Mouse (Mus musculus) lung, embryonic 16.5 days (tissue): ENCODE data around the gene Med8. TPM values are rescaled to one million over a fixed set of nuclear protein-coding genes. Genes with fewer than 3 reads are reported as not detected.

Experiments used
- ATAC-seq: fragments of 200-750 bp; cut with Nextera tagmentation; 2 replicates; pipeline ENCODE4 v1.8.0; 2017; ENCODE audit warnings: low read depth, mild to moderate bottlenecking, moderate library complexity
- H3K27ac ChIP-seq: fragments of 300-500 bp; sonication (generic); 2 replicates; pipeline ENCODE4 v1.5.1; 2014; ENCODE audit warnings: mild to moderate bottlenecking, control low read depth, low read length
- H3K27me3 ChIP-seq: fragments of 300-500 bp; sonication (generic); 2 replicates; pipeline ENCODE4 v1.6.1; 2014; ENCODE audit warnings: low read depth, low read length, mixed read lengths; ENCODE audit not compliant: control insufficient read depth, insufficient read depth
- H3K36me3 ChIP-seq: fragments of 300-500 bp; sonication (generic); 2 replicates; pipeline ENCODE4 v1.6.1; 2014; ENCODE audit warnings: low read length; ENCODE audit not compliant: control insufficient read depth, insufficient read depth
- H3K4me1 ChIP-seq: fragments of 300-500 bp; sonication (generic); replicated peaks from 2 replicates; pipeline ENCODE4 v1.6.1; 2014; ENCODE audit warnings: low read length, mixed read lengths; ENCODE audit not compliant: control insufficient read depth, insufficient read depth
- H3K4me2 ChIP-seq: fragments of 300-500 bp; sonication (generic); 2 replicates; pipeline ENCODE4 v1.6.1; 2014; ENCODE audit warnings: low read depth, low read length, control low read depth
- H3K4me3 ChIP-seq: fragments of 300-500 bp; sonication (generic); 2 replicates; pipeline ENCODE4 v1.5.1; 2014; ENCODE audit warnings: mild to moderate bottlenecking, low read length, control low read depth
- H3K9ac ChIP-seq: fragments of 300-500 bp; sonication (generic); 2 replicates; pipeline ENCODE4 v1.6.1; 2014; ENCODE audit warnings: low read length, control low read depth
- H3K9me3 ChIP-seq: fragments of 300-500 bp; sonication (generic); 2 replicates; pipeline ENCODE4 v1.6.1; 2016; ENCODE audit warnings: low read length; ENCODE audit not compliant: control insufficient read depth
- WGBS: fragments of 180-500 bp; shearing (Covaris S2); extraction: QIAGEN DNeasy Blood & Tissue Kit; methylation state at CpG from one replicate; pipeline ENCODE4 v1.1.7; 2014; 5-methylcytosine and 5-hydroxymethylcytosine counted together
- polyA plus RNA-seq: library from polyadenylated mRNA; unstranded; fragments of >200 nt; fragmentation: Nextera tagmentation; extraction: Ambion mirVana; gene quantifications from 2 replicates; pipeline ENCODE4 v1.2.1, GENCODE M21; 2015

Med8 gene
- polyA plus RNA-seq, 1 experiment from 2014 or later: 90.1 TPM

DNA sequence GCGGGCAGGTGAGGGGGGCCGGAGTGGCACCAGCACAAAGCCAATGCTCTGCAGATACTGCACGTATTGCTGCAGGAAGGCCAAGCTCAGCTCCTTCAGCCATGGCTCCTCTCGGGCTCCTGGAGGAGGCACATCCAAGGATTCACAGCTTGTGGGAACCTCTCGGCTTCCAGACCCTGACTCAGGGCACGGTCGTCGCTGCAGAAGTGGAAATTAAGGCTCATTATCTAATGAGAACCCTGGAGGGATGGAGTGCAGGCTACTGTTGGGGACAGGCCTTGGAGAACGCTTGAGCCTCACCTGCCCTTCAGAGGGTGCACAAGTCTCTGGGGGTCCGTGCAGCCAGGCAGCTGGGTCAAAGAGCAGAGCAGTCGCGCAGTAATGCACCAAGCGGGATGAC lies 37.3 kb upstream of the Med8 start:
- H3K4me3 ChIP-seq: no peak overlapping the region
- H3K27me3 ChIP-seq: no peaks in the 10 kb centered on the region
- H3K36me3 ChIP-seq: peaks cover 53% of the 10 kb centered on the region
- H3K4me2 ChIP-seq: no peak overlapping the region
- no peak overlapping the region for H3K27ac ChIP-seq
- no peak overlapping the region for H3K9ac ChIP-seq
- no peak for ATAC-seq
- no peaks in the 10 kb centered on the region for H3K4me1 ChIP-seq
- no peaks in the 10 kb centered on the region for H3K9me3 ChIP-seq
- WGBS: 89% methylated on average over 13 of the region's 13 CpGs

DNA sequence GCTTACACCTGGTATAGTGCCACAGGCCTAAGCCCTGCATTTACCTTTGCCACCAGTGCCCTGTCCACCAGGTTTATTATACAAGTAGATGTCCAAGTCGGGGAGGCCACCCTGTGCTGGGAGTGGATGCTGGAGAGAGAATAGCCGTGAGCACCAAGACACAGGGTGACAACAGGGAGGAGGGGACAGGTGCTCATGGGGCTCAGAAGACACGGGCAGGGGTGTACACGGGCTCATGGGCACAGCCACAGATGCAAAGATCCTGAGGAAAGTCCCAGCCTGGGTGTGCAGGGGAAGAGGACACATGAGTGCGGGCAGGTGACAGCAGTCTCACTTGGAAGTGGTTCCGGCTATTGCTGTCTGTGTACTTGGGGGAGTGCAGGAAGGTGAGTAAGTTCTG lies 33.1 kb upstream of the Med8 start:
- no peaks in the 10 kb centered on the region for H3K4me1 ChIP-seq
- H3K4me3 ChIP-seq: no peak overlapping the region
- no peaks in the 10 kb centered on the region for H3K9me3 ChIP-seq
- no peak overlapping the region for H3K27ac ChIP-seq
- peaks cover 63% of the 10 kb centered on the region for H3K36me3 ChIP-seq
- H3K4me2 ChIP-seq: no peak overlapping the region
- no peak for ATAC-seq
- 90% methylated on average over 6 of the region's 6 CpGs for WGBS
- H3K9ac ChIP-seq: no peak overlapping the region
- no peaks in the 10 kb centered on the region for H3K27me3 ChIP-seq

DNA sequence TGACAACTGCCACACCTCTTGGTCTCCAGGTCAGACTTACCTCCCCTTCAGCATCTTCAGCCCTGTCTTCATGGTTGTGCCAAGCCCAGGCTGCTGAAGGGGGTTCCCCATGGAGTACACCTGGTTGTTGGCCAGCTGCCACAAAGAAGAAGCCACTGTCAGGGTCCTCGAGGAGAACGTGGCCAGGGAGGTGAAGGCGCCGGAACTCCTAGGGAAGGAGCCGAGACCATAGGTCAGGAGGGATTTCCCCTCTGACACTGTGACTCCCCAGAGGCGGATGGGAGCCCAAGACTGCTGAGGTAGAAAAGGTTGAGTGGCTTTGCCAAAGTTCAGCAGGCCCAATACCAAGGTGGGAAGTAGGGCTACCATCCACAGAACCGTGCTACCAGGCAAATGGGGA lies 25.9 kb upstream of the Med8 start:
- Histone ChIP-seq H3K9ac (no peak overlapping the region), H3K4me2 (no peak overlapping the region), H3K4me1 (no peaks in the 10 kb centered on the region), H3K4me3 (no peak overlapping the region), H3K9me3 (no peaks in the 10 kb centered on the region), H3K27me3 (no peaks in the 10 kb centered on the region), H3K36me3 (peaks cover 46% of the 10 kb centered on the region), H3K27ac (no peak overlapping the region)
- 89% methylated on average over 7 of the region's 7 CpGs for WGBS
- ATAC-seq: no peak

DNA sequence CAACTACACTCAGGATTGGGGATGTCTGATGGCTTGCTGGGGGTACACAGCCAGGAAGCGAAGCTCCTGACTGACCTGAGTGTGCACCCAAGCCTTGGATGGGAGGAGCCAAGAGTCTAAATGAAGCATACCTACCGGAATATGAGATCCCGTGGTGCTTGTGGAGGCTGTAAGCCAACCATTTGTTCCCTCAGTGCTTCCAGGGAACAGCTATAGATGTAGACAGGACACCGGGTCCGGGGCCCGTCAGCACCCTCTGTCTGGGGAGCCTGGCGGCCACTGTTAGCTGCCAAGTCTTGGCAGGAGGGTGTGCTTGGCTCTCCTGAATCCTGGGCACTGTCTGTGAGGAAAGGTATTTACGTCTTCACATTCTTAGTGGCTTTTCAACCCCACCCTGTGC lies 21.8 kb upstream of the Med8 start:
- WGBS: 87% methylated on average over 8 of the region's 8 CpGs
- ATAC-seq: no peak
- no peaks in the 10 kb centered on the region for H3K27me3 ChIP-seq
- peaks cover 62% of the 10 kb centered on the region for H3K36me3 ChIP-seq
- no peak overlapping the region for H3K4me2 ChIP-seq
- no peak overlapping the region for H3K27ac ChIP-seq
- no peak overlapping the region for H3K4me3 ChIP-seq
- H3K9ac ChIP-seq: no peak overlapping the region
- H3K4me1 ChIP-seq: no peaks in the 10 kb centered on the region
- no peaks in the 10 kb centered on the region for H3K9me3 ChIP-seq

- H3K9ac ChIP-seq: no peak overlapping the region
- no peak for ATAC-seq
- 92% methylated on average over 11 of the region's 11 CpGs for WGBS
These were observed 19.0 kb upstream of the Med8 start for GRCm38 (mm10) chr4:118390146-118390545.

DNA sequence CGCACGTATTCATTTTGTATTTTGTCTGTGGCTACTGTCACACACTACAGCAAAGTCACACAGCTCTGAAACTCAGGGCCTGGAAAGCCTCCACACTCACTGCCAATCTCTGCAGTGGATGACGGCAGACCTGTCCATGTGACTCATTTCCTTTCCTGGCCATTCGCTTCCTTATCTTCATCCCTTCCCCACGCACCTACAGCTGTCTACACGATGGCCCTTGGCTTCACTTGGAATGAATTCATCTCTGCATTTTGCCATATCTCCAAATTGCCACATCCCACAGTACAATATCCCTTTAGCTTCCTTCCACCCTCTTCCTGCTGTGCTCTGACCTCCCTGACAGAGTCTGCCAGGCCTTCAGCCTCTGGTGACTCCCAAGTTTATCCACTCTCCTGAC lies 14.6 kb upstream of the Med8 start:
- H3K9me3 ChIP-seq: no peaks in the 10 kb centered on the region
- H3K27me3 ChIP-seq: no peaks in the 10 kb centered on the region
- no peak overlapping the region for H3K27ac ChIP-seq
- no peak overlapping the region for H3K4me3 ChIP-seq
- no peak for ATAC-seq
- 80% methylated on average over 6 of the region's 6 CpGs for WGBS
- H3K36me3 ChIP-seq: peaks cover 50% of the 10 kb centered on the region
- 0 out of 2 replicates have a peak, but pooled peaks cover 2% of the 10 kb centered on the region for H3K4me1 ChIP-seq
- no peak overlapping the region for H3K4me2 ChIP-seq
- H3K9ac ChIP-seq: no peak overlapping the region

More at GRCm38 (mm10) chr4:118390146-118390545, 19.0 kb upstream of the Med8 start:
- Histone ChIP-seq H3K27ac (no peak overlapping the region), H3K36me3 (peaks cover 59% of the 10 kb centered on the region), H3K9me3 (no peaks in the 10 kb centered on the region), H3K4me2 (no peak overlapping the region), H3K4me3 (no peak overlapping the region), H3K27me3 (no peaks in the 10 kb centered on the region), H3K4me1 (0 out of 2 replicates have a peak, but pooled peaks cover 2% of the 10 kb centered on the region)

DNA sequence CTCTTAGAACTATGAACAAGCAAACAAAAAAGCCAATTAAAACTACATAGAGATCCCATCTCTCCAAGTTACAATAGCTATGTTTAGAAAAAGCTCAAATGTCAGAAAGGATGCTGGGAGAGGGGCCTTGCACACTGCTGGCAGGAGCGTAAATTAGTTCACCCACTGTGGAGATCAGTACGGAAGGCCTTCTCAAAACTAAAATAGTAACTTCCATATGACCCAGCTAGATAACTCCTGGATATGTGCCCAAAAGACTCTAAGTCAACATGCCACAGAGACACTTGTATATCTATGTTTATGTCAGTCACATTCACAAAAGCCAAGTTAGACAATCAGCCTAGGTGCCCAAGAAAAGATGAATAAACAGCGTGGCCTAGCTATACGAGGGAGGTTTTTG lies 13.8 kb upstream of the Med8 start:
- H3K27me3 ChIP-seq: no peaks in the 10 kb centered on the region
- no peaks in the 10 kb centered on the region for H3K9me3 ChIP-seq
- WGBS: 55% methylated on average over 4 of the region's 4 CpGs
- H3K9ac ChIP-seq: no peak overlapping the region
- H3K4me2 ChIP-seq: no peak overlapping the region
- H3K4me3 ChIP-seq: no peak overlapping the region
- H3K27ac ChIP-seq: no peak overlapping the region
- ATAC-seq: peak; percentile 42; the same call in 1 of the 2 replicates
- peaks cover 46% of the 10 kb centered on the region for H3K36me3 ChIP-seq
- 0 out of 2 replicates have a peak, but pooled peaks cover 2% of the 10 kb centered on the region for H3K4me1 ChIP-seq

- Histone ChIP-seq H3K36me3 (peaks cover 39% of the 10 kb centered on the region), H3K4me2 (no peak overlapping the region), H3K9me3 (no peaks in the 10 kb centered on the region), H3K4me1 (0 out of 2 replicates have a peak, but pooled peaks cover 2% of the 10 kb centered on the region), H3K9ac (no peak overlapping the region), H3K27ac (no peak overlapping the region), H3K4me3 (no peak overlapping the region), H3K27me3 (no peaks in the 10 kb centered on the region)
- 66% methylated on average over 3 of the region's 3 CpGs for WGBS
- ATAC-seq: no peak
These were observed 12.7 kb upstream of the Med8 start for GRCm38 (mm10) chr4:118396433-118396832.

DNA sequence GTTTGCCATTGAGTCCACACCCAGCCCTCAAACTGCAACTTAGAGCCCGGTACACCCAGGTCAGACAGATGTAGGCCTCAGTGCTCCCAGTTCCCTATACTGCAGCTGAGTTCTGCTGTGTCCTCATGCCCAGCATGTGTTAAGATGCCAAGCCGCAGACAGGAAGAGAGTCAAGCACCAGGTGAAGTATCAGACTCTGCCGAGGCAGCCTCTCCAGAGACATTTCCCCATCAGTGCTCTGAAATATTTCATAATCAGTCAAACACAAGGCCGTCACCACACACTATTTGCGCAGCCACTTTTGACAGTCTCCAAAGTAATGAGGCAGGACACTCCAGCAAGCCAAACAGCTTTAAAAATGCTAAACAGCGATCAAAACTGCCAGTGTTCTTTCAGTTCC lies 10.7 kb upstream of the Med8 start:
- no peak overlapping the region for H3K4me2 ChIP-seq
- H3K27ac ChIP-seq: no peak overlapping the region
- H3K9me3 ChIP-seq: no peaks in the 10 kb centered on the region
- 77% methylated on average over 6 of the region's 6 CpGs for WGBS
- no peak overlapping the region for H3K9ac ChIP-seq
- no peak for ATAC-seq
- 0 out of 2 replicates have a peak, but pooled peaks cover 2% of the 10 kb centered on the region for H3K4me1 ChIP-seq
- H3K27me3 ChIP-seq: no peaks in the 10 kb centered on the region
- H3K4me3 ChIP-seq: no peak overlapping the region
- H3K36me3 ChIP-seq: peaks cover 30% of the 10 kb centered on the region

DNA sequence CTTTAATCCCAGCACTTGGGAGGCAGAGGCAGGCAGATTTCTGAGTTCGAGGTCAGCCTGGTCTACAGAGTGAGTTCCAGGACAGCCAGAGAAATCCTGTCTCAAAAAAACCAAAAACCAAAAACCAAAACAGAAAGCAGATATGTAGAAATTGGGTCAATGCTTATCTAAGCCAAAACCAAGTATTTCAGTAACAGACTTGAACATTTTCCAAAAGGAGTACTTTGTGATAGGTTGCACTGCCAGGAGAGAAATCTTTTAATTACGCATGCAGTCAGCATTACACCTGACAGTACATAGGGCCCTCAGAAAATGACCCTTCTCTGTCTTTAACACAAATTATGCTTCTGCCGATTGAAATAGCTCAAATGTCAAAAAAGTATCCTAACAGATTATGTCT lies 7.7 kb upstream of the Med8 start:
- Histone ChIP-seq H3K4me3 (no peak overlapping the region), H3K9me3 (no peaks in the 10 kb centered on the region), H3K9ac (no peak overlapping the region), H3K27me3 (no peaks in the 10 kb centered on the region), H3K4me1 (no peaks in the 10 kb centered on the region), H3K27ac (no peak overlapping the region), H3K36me3 (peaks cover 26% of the 10 kb centered on the region), H3K4me2 (no peak overlapping the region)
- 91% methylated on average over 3 of the region's 3 CpGs for WGBS
- no peak for ATAC-seq
